Mouse (Mus musculus): ENCODE results near the gene Banp. TPM values are rescaled to one million over a fixed set of nuclear protein-coding genes. Genes with fewer than 3 reads are reported as not detected.

Gene Banp
- total and polyA plus RNA-seq, 3 experiments = 19.2 to 28.4 TPM; not detected in 1

DNA sequence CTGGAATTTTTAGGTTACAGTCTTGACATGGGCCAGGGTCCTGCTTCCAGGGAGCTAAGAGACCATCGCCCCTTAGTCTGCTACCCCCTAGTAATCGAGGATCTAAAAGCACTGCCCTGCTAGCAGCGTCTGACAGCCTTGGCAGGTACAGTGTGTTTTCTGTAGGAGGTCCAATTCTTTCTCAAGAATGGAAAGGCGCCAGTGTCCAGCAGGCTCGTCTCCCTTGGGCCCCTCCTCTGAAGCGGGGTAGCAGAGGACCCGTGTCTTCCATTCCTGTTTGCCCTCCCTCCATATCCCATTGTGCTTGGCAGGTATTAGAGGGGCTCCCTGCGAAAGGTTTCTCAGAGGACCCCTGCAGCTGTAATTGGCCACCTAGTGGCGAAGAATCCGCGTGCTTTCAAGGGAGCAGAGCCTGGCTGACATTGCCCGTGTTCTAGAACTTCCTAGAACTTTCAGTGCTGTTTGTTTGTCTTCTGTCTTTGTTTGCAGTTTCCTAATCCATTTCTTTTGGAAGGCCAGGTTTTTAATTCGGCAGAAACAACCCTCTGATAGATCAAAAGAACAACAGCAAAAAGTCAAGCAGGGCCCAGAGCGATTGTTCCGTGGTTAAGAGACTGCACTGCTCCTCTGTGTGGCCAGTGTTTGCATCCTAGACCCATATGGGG lies 97.8 kb downstream of the Banp start:
- H3K9ac ChIP-seq (ENCODE audit: control insufficient read depth, low read depth, low read length, poor library complexity, severe bottlenecking) = no peak overlapping the region
- no peak overlapping the region for H3K27ac ChIP-seq (ENCODE audit: control insufficient read depth, low read depth, low read length)
- H3K27me3 ChIP-seq (ENCODE audit: control insufficient read depth in 1 of 2, insufficient read depth in 2 of 2, low read length in 2 of 2) = no peaks in the 10 kb centered on the region
- H3K79me2 ChIP-seq (ENCODE audit: control insufficient read depth, insufficient read depth, low read length, poor library complexity) = no peaks in the 10 kb centered on the region
- DNase-seq (ENCODE audit: low read depth, low spot score) = no peak
- H3K9me3 ChIP-seq (replicated peaks; ENCODE audit: insufficient read depth, low read length) = no peaks in the 10 kb centered on the region
- H3K4me1 ChIP-seq (ENCODE audit: control insufficient read depth in 1 of 2, insufficient read depth in 2 of 2, low read length in 2 of 2) = no peaks in the 10 kb centered on the region
- no peak overlapping the region for H3K4me3 ChIP-seq (ENCODE audit: control insufficient read depth in 1 of 2, insufficient read depth in 1 of 2, low read depth in 2 of 2, low read length in 2 of 2)
- TF ChIP-seq MAX (IDR thresholded peaks at IDR 0.05; ENCODE audit: low read length) (no peak), CTCF (IDR thresholded peaks at IDR 0.05 in 2 of 3, conservative IDR thresholded peaks at IDR 0.05 in 1 of 3; ENCODE audit: control insufficient read depth in 1 of 3, insufficient read depth in 1 of 3, low read depth in 2 of 3, low read length in 3 of 3, poor library complexity in 1 of 3, severe bottlenecking in 1 of 3) (peak in 1 of 3 experiments; percentile 25; a peak in 1 of 6 replicates)
- no peaks in the 10 kb centered on the region for H3K36me3 ChIP-seq (ENCODE audit: control insufficient read depth in 1 of 2, insufficient read depth in 2 of 2, low read length in 2 of 2)

DNA sequence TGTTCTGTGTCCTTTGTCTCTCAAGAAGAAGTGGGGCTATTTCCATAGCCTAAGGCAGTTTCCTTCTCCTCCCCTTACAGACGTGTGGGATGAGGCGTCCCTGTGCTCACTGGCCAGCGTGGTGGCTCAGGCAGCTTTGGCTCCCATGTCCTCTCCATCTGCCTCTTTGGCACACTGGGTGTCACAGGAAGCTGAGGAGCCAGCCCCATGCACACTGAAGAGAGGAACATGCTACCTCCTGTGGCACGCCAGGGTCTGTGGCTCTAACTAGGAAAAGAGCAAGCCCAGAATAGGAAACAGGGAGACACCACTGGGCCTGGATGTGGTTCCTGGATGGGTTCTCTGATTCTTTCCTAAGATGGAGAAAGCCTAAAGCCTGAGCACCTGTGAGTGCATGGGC lies 99.7 kb downstream of the Banp start:
- no peaks in the 10 kb centered on the region for H3K9me3 ChIP-seq (replicated peaks; ENCODE audit: insufficient read depth, low read length)
- no peaks in the 10 kb centered on the region for H3K36me3 ChIP-seq (ENCODE audit: control insufficient read depth in 1 of 2, insufficient read depth in 2 of 2, low read length in 2 of 2)
- H3K27ac ChIP-seq (ENCODE audit: control insufficient read depth, low read depth, low read length) = no peak overlapping the region
- H3K4me1 ChIP-seq (ENCODE audit: control insufficient read depth in 1 of 2, insufficient read depth in 2 of 2, low read length in 2 of 2) = no peaks in the 10 kb centered on the region
- H3K79me2 ChIP-seq (ENCODE audit: control insufficient read depth, insufficient read depth, low read length, poor library complexity) = no peaks in the 10 kb centered on the region
- TF ChIP-seq MAFK (IDR thresholded peaks at IDR 0.05; ENCODE audit: borderline replicate concordance, low read depth, low read length) = no peak
- TF ChIP-seq USF2 (IDR thresholded peaks at IDR 0.05; ENCODE audit: borderline replicate concordance in 1 of 2, insufficient read depth in 1 of 2, low read depth in 1 of 2, low read length in 2 of 2) = no peak
- no peak for TF ChIP-seq RCOR1 (IDR thresholded peaks at IDR 0.05; ENCODE audit: low read depth, low read length)
- no peak for TF ChIP-seq POLR2AphosphoS2 (IDR thresholded peaks at IDR 0.05; ENCODE audit: low read length)
- TF ChIP-seq HCFC1 (IDR thresholded peaks at IDR 0.05; ENCODE audit: low read depth, low read length) = no peak
- TF ChIP-seq USF1 (IDR thresholded peaks at IDR 0.05; ENCODE audit: low read depth, low read length) = no peak
- no peak for TF ChIP-seq ZC3H11A (IDR thresholded peaks at IDR 0.05; ENCODE audit: low read depth, low read length)
- no peak for TF ChIP-seq MAX (IDR thresholded peaks at IDR 0.05; ENCODE audit: low read length)
- no peak for TF ChIP-seq KAT2A (conservative IDR thresholded peaks at IDR 0.05; ENCODE audit: low read depth, low read length)
- no peak for TF ChIP-seq TBP (IDR thresholded peaks at IDR 0.05; ENCODE audit: low read depth, low read length)
- no peak for TF ChIP-seq MXI1 (IDR thresholded peaks at IDR 0.05; ENCODE audit: low read depth, low read length)
- TF ChIP-seq TCF12 (IDR thresholded peaks at IDR 0.05; ENCODE audit: low read depth, low read length) = no peak
- DNase-seq (ENCODE audit: low read depth, low spot score) = no peak
- no peak overlapping the region for H3K9ac ChIP-seq (ENCODE audit: control insufficient read depth, low read depth, low read length, poor library complexity, severe bottlenecking)
- H3K27me3 ChIP-seq (ENCODE audit: control insufficient read depth in 1 of 2, insufficient read depth in 2 of 2, low read length in 2 of 2) = no peaks in the 10 kb centered on the region
- no peak overlapping the region for H3K4me3 ChIP-seq (ENCODE audit: control insufficient read depth in 1 of 2, insufficient read depth in 1 of 2, low read depth in 2 of 2, low read length in 2 of 2)

DNA sequence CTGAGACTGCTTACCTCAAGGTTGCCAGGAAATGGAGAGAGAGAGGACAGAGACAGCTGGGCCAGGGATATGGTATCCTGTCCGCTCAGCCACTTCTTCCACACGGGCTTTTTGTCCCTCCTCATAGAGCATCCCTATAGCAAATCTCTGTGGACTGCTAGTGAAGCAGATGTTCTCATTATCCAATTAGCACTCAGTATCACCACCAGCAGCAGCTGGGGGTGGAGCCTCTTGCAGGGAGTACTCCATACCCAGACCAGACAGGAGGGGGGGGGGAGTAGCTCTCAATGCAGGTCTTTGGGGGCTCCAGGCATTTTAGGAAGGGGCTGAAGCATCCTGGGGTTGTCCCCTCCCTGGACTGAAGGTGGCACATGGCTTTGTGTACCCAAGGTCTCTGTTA lies 100.4 kb downstream of the Banp start:
- no peaks in the 10 kb centered on the region for H3K27me3 ChIP-seq (ENCODE audit: control insufficient read depth in 1 of 2, insufficient read depth in 2 of 2, low read length in 2 of 2)
- no peak for TF ChIP-seq CHD2 (IDR thresholded peaks at IDR 0.05; ENCODE audit: low read length)
- TF ChIP-seq USF2 (IDR thresholded peaks at IDR 0.05; ENCODE audit: borderline replicate concordance in 1 of 2, insufficient read depth in 1 of 2, low read depth in 1 of 2, low read length in 2 of 2) = no peak
- no peaks in the 10 kb centered on the region for H3K79me2 ChIP-seq (ENCODE audit: control insufficient read depth, insufficient read depth, low read length, poor library complexity)
- H3K9ac ChIP-seq (ENCODE audit: control insufficient read depth, low read depth, low read length, poor library complexity, severe bottlenecking) = no peak overlapping the region
- no peak overlapping the region for H3K4me3 ChIP-seq (ENCODE audit: control insufficient read depth in 1 of 2, insufficient read depth in 1 of 2, low read depth in 2 of 2, low read length in 2 of 2)
- no peaks in the 10 kb centered on the region for H3K36me3 ChIP-seq (ENCODE audit: control insufficient read depth in 1 of 2, insufficient read depth in 2 of 2, low read length in 2 of 2)
- no peaks in the 10 kb centered on the region for H3K4me1 ChIP-seq (ENCODE audit: control insufficient read depth in 1 of 2, insufficient read depth in 2 of 2, low read length in 2 of 2)
- no peak for DNase-seq (ENCODE audit: low read depth, low spot score)
- no peaks in the 10 kb centered on the region for H3K9me3 ChIP-seq (replicated peaks; ENCODE audit: insufficient read depth, low read length)
- H3K27ac ChIP-seq (ENCODE audit: control insufficient read depth, low read depth, low read length) = no peak overlapping the region
